Mouse (Mus musculus): ENCODE measurements around the gene Sec22b. TPM values are rescaled to one million over a fixed set of nuclear protein-coding genes. Genes with fewer than 3 reads are reported as not detected.

Sec22b gene
- polyA plus RNA-seq, 1 experiment from 2014 or later = 147 TPM

DNA sequence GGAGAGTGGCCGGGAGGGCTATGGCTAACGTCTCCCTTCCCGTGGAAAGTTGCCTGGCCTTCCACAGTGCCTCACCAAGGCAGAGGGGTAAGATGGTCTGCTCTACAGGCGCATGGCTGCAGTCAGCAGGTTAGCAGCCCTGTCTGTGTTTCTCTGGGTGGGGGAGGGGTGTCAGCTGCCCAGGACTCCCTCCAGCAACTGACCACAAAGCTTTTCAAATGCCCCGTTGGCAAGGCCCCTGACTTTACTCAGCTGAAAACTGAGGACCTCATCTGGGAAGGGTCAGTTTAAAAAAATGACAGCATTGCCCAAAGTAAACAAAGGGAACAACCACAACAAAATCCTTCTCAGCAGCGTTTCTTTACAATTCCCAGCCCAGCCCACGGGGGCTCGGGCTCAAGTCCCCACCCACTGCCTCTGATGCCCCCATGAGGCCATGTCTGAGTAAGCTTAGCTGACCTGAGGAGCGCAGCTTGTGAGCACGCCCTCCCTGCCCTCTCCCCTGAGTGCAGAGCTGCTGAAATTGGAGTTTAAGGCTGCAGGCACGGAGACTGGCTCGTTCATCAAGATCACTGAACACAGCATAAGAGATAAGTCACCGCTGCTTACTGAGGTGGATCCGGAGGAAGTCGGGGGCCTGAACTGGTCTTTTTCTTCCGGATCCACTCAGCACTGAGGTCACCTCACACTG, 41.4 kb downstream of the Sec22b start:
- Histone ChIP-seq H3K27me3 (ENCODE audit: control insufficient read depth, insufficient read depth, low read depth, low read length) (no peaks in the 10 kb centered on the region), H3K27ac (ENCODE audit: low read length) (peak overlapping the region; percentile 84), H3K36me3 (ENCODE audit: control insufficient read depth, insufficient read depth, low read length) (no peaks in the 10 kb centered on the region), H3K4me3 (ENCODE audit: low read length) (peak overlapping the region; percentile 22), H3K4me1 (replicated peaks; ENCODE audit: control insufficient read depth, insufficient read depth, low read length) (peaks cover 44% of the 10 kb centered on the region), H3K4me2 (ENCODE audit: low read depth, low read length) (peak overlapping the region; percentile 29), H3K9ac (ENCODE audit: low read length) (peak overlapping the region; percentile 57), H3K9me3 (ENCODE audit: control insufficient read depth, low read length) (no peaks in the 10 kb centered on the region)
- WGBS = 8% methylated on average over 16 of the region's 16 CpGs
- ATAC-seq (ENCODE audit: low read depth) = peak; percentile 40

DNA sequence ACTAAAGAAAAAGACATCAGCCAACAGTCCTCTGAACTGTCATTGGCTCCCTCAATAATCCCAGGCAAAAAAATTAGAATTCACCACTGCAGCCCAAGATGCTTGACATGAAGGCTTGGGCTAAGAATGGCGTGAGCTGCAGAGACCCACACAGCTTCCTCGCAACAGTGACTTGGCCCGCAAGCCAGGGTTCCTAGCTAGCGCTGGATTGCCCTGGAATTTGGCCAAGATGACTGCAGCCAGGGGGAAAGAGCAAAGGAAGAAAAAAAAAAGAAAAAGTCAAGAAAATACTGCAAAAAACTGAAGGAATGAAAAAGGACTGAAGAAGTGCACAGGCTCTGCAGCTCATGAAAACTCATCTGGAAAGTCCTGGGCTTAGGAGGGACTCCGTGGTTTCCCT, 43.5 kb downstream of the Sec22b start:
- Histone ChIP-seq H3K36me3 (ENCODE audit: control insufficient read depth, insufficient read depth, low read length) (no peaks in the 10 kb centered on the region), H3K4me3 (ENCODE audit: low read length) (no peak overlapping the region), H3K9me3 (ENCODE audit: control insufficient read depth, low read length) (no peaks in the 10 kb centered on the region), H3K4me2 (ENCODE audit: low read depth, low read length) (no peak overlapping the region), H3K9ac (ENCODE audit: low read length) (no peak overlapping the region), H3K27me3 (ENCODE audit: control insufficient read depth, insufficient read depth, low read depth, low read length) (no peaks in the 10 kb centered on the region), H3K27ac (ENCODE audit: low read length) (peak overlapping the region; percentile 7; the same call in 1 of the 2 replicates), H3K4me1 (replicated peaks; ENCODE audit: control insufficient read depth, insufficient read depth, low read length) (peaks cover 31% of the 10 kb centered on the region)
- 36% methylated on average over 5 of the region's 5 CpGs for WGBS
- ATAC-seq (ENCODE audit: low read depth) = no peak

DNA sequence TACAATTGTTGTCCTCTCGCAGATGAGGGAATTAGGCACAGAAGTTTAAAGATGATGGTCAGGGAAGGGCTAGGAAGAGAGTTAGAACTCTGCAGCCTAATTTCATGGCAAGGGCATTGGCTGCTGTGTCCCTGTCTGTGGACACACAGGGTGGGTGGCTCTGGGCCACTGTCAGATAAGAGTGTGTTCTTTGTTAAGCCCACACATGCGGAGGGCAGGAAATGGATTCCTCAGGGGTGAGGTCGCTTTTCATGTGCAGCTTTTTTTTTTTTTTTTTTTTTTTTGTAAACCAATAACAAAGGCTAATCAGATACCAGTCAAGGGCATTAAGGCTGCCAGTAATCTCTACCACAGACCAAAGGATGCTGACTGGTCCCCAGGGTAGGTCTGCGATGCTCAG, 45.4 kb downstream of the Sec22b start:
- no peak for ATAC-seq (ENCODE audit: low read depth)

DNA sequence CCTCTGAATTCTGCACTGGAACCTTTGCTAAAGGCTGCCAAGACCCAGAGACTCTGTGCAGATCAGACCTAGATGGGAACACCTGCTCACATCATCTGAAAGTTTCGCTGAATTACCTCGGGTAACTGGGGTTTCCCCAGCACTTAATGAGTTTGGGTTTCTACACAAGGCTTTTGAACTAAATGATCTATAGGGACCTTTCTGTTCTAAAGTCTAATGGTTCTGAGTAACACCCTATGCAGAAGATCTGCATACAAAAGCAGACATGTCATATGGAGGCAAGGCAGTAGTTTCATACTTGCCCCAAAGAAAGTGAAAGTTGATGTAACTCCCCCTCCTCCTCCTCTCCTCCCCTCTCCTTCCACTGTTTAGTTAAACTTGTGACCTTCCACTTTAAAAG, 47.5 kb downstream of the Sec22b start:
- Histone ChIP-seq H3K9me3 (ENCODE audit: control insufficient read depth, low read length) (no peaks in the 10 kb centered on the region), H3K27me3 (ENCODE audit: control insufficient read depth, insufficient read depth, low read depth, low read length) (no peaks in the 10 kb centered on the region), H3K4me3 (ENCODE audit: low read length) (no peak overlapping the region), H3K9ac (ENCODE audit: low read length) (no peak overlapping the region), H3K27ac (ENCODE audit: low read length) (no peak overlapping the region), H3K4me2 (ENCODE audit: low read depth, low read length) (no peak overlapping the region), H3K36me3 (ENCODE audit: control insufficient read depth, insufficient read depth, low read length) (no peaks in the 10 kb centered on the region), H3K4me1 (replicated peaks; ENCODE audit: control insufficient read depth, insufficient read depth, low read length) (peaks cover 11% of the 10 kb centered on the region)
- WGBS = 83% methylated on average over 2 of the region's 2 CpGs
- ATAC-seq (ENCODE audit: low read depth) = no peak

More for the DNA sequence above, 45.4 kb downstream of the Sec22b start:
- peaks cover 25% of the 10 kb centered on the region for H3K4me1 ChIP-seq (replicated peaks; ENCODE audit: control insufficient read depth, insufficient read depth, low read length)
- WGBS = 33% methylated on average over 4 of the region's 4 CpGs
- H3K9me3 ChIP-seq (ENCODE audit: control insufficient read depth, low read length) = no peaks in the 10 kb centered on the region
- no peak overlapping the region for H3K4me3 ChIP-seq (ENCODE audit: low read length)
- H3K36me3 ChIP-seq (ENCODE audit: control insufficient read depth, insufficient read depth, low read length) = no peaks in the 10 kb centered on the region
- no peaks in the 10 kb centered on the region for H3K27me3 ChIP-seq (ENCODE audit: control insufficient read depth, insufficient read depth, low read depth, low read length)
- H3K9ac ChIP-seq (ENCODE audit: low read length) = no peak overlapping the region
- no peak overlapping the region for H3K4me2 ChIP-seq (ENCODE audit: low read depth, low read length)
- H3K27ac ChIP-seq (ENCODE audit: low read length) = no peak overlapping the region

DNA sequence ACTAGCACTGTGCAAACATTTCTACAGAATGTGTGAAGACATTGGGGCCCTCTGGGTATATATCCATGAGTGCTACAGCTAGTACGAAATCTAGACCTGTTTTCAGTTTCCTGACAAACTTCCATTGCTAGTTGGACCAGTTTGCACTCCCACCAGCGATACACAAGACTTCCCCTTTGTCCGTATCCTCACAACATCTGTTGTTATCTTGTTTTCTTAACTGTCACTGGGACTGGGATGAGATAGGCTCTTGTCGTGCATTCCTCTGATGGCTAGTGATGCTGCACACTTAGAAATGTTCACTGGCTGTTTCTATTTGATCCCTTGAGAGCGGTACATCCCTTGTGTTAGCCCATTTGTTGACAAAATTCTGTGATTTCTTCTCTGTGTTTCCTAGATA, 49.0 kb downstream of the Sec22b start:
- WGBS = 35% methylated on average over 5 of the region's 5 CpGs
- H3K27ac ChIP-seq (ENCODE audit: low read length) = no peak overlapping the region
- no peak overlapping the region for H3K9ac ChIP-seq (ENCODE audit: low read length)
- H3K36me3 ChIP-seq (ENCODE audit: control insufficient read depth, insufficient read depth, low read length) = no peaks in the 10 kb centered on the region
- no peaks in the 10 kb centered on the region for H3K27me3 ChIP-seq (ENCODE audit: control insufficient read depth, insufficient read depth, low read depth, low read length)
- H3K9me3 ChIP-seq (ENCODE audit: control insufficient read depth, low read length) = peaks cover 5% of the 10 kb centered on the region; the same call in 1 of the 2 replicates
- peaks cover 3% of the 10 kb centered on the region; the same call in 1 of the 2 replicates for H3K4me1 ChIP-seq (replicated peaks; ENCODE audit: control insufficient read depth, insufficient read depth, low read length)
- no peak for ATAC-seq (ENCODE audit: low read depth)
- no peak overlapping the region for H3K4me2 ChIP-seq (ENCODE audit: low read depth, low read length)
- H3K4me3 ChIP-seq (ENCODE audit: low read length) = no peak overlapping the region

DNA sequence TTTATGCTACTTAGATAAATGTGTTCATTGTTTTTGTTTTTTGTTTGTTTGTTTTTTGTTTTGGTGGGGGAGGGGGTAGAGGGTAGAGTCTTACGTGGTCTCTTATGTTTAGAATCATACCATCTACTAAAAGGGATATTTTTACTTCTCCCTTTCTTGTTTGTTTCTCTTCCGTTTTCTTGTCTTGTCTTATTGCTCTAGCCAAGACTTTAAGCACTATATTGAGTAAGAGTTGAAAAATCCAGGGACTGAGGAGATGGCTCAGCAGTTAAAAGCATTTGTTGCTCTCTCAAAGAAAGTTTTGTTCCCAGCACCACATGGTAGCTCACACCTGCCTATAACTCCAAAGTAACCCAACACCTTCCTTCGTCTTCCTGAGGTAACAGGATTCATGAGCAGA, 50.1 kb downstream of the Sec22b start:
- WGBS = 82% methylated on average over 3 of the region's 3 CpGs
- Histone ChIP-seq H3K27me3 (ENCODE audit: control insufficient read depth, insufficient read depth, low read depth, low read length) (no peaks in the 10 kb centered on the region), H3K4me1 (replicated peaks; ENCODE audit: control insufficient read depth, insufficient read depth, low read length) (peaks cover 2% of the 10 kb centered on the region; the same call in 1 of the 2 replicates), H3K4me2 (ENCODE audit: low read depth, low read length) (no peak overlapping the region), H3K9me3 (ENCODE audit: control insufficient read depth, low read length) (peaks cover 5% of the 10 kb centered on the region; the same call in 1 of the 2 replicates), H3K9ac (ENCODE audit: low read length) (no peak overlapping the region), H3K27ac (ENCODE audit: low read length) (no peak overlapping the region), H3K36me3 (ENCODE audit: control insufficient read depth, insufficient read depth, low read length) (no peaks in the 10 kb centered on the region), H3K4me3 (ENCODE audit: low read length) (no peak overlapping the region)
- ATAC-seq (ENCODE audit: low read depth) = no peak

DNA sequence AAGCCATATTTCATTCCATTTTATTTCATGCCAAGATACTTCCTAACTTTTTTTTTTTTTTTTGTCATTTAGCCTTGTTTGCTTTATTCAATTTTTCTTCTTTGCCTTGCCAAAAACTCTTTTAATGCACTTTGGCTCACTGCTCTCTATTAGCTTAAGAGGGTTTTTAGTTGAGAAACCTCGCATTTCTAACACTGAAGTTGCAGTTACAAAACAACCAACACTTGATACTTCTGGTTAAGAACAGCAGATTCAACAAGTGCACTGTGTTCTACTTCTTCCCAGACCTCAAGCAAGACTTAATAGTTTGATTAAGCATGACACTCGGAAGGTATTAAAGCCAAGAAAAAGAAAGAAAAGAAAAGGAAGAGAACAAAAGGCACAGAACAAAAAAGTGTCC, 52.2 kb downstream of the Sec22b start:
- H3K4me2 ChIP-seq (ENCODE audit: low read depth, low read length) = no peak overlapping the region
- 65% methylated on average over 2 of the region's 2 CpGs for WGBS
- no peak overlapping the region for H3K4me3 ChIP-seq (ENCODE audit: low read length)
- no peaks in the 10 kb centered on the region for H3K27me3 ChIP-seq (ENCODE audit: control insufficient read depth, insufficient read depth, low read depth, low read length)
- no peak overlapping the region for H3K27ac ChIP-seq (ENCODE audit: low read length)
- no peaks in the 10 kb centered on the region for H3K4me1 ChIP-seq (replicated peaks; ENCODE audit: control insufficient read depth, insufficient read depth, low read length)
- ATAC-seq (ENCODE audit: low read depth) = no peak
- no peaks in the 10 kb centered on the region for H3K36me3 ChIP-seq (ENCODE audit: control insufficient read depth, insufficient read depth, low read length)
- H3K9me3 ChIP-seq (ENCODE audit: control insufficient read depth, low read length) = peaks cover 5% of the 10 kb centered on the region; the same call in 1 of the 2 replicates
- no peak overlapping the region for H3K9ac ChIP-seq (ENCODE audit: low read length)

DNA sequence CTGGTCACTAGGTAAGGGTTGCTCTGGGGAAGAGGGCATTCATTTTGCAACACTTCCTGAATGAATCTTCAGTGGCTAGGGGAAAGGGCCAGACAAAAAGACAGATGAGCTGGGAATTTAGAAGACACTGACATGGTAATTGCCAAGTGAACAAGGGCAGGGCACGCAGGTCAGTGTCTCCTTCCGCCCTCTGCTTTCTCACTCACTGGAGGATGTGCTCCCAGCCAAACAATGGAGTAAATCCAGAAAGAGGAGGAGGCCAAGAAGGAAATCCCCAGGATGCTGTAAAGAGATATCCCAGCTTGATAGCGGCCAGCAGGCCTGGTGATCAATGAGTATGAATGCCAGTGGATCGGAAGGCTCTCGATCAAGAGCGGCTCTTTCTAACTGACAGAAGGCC, 55.3 kb downstream of the Sec22b start:
- no peak overlapping the region for H3K27ac ChIP-seq (ENCODE audit: low read length)
- no peaks in the 10 kb centered on the region; the same call in 1 of the 2 replicates for H3K4me1 ChIP-seq (replicated peaks; ENCODE audit: control insufficient read depth, insufficient read depth, low read length)
- no peak overlapping the region for H3K4me3 ChIP-seq (ENCODE audit: low read length)
- WGBS = 47% methylated on average over 6 of the region's 6 CpGs
- H3K9ac ChIP-seq (ENCODE audit: low read length) = no peak overlapping the region
- ATAC-seq (ENCODE audit: low read depth) = no peak
- no peak overlapping the region for H3K4me2 ChIP-seq (ENCODE audit: low read depth, low read length)
- H3K36me3 ChIP-seq (ENCODE audit: control insufficient read depth, insufficient read depth, low read length) = no peaks in the 10 kb centered on the region
- peaks cover 5% of the 10 kb centered on the region; the same call in 1 of the 2 replicates for H3K9me3 ChIP-seq (ENCODE audit: control insufficient read depth, low read length)
- no peaks in the 10 kb centered on the region for H3K27me3 ChIP-seq (ENCODE audit: control insufficient read depth, insufficient read depth, low read depth, low read length)

DNA sequence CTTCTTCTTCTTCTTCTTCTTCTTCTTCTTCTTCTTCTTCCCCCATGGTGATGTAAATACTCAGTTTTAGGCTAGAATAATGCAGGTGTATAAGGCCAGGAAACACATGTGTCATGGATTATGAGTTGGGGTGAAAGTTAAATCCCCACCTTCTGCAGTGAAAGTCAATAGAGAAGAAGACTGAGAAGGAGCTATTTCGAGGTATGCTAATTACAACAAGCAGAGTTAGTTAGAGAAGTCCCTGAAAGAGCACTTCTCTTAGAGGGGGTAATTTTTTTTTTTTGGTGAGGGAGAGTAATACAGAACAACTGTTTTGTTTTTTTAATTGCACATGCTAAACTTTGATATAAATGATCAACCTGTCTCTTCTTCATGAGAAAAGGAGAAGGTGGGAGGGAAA, 55.9 kb downstream of the Sec22b start:
- H3K27ac ChIP-seq (ENCODE audit: low read length) = no peak overlapping the region
- H3K4me2 ChIP-seq (ENCODE audit: low read depth, low read length) = no peak overlapping the region
- 41% methylated on average over 1 of the region's 1 CpGs for WGBS
- no peak overlapping the region for H3K4me3 ChIP-seq (ENCODE audit: low read length)
- ATAC-seq (ENCODE audit: low read depth) = no peak
- H3K9me3 ChIP-seq (ENCODE audit: control insufficient read depth, low read length) = peaks cover 5% of the 10 kb centered on the region; the same call in 1 of the 2 replicates
- no peaks in the 10 kb centered on the region for H3K36me3 ChIP-seq (ENCODE audit: control insufficient read depth, insufficient read depth, low read length)
- no peaks in the 10 kb centered on the region for H3K27me3 ChIP-seq (ENCODE audit: control insufficient read depth, insufficient read depth, low read depth, low read length)
- H3K4me1 ChIP-seq (replicated peaks; ENCODE audit: control insufficient read depth, insufficient read depth, low read length) = no peaks in the 10 kb centered on the region; the same call in 1 of the 2 replicates
- H3K9ac ChIP-seq (ENCODE audit: low read length) = no peak overlapping the region

Data from lung, embryonic 16.5 days (tissue).